Mouse (Mus musculus) testis, postnatal 14 days (tissue): ENCODE data around the gene Pafah2.

ENCODE experiments used
- DNase-seq: peaks from one replicate; pipeline ENCODE4 v3.0.0; 2021; ENCODE audit warnings: low spot score

Gene Pafah2

GRCm38 (mm10) chr4:134461252-134461651 lies 65.1 kb downstream of the Pafah2 start:
- DNase-seq, result no peak

GRCm38 (mm10) chr4:134465789-134466188 lies 69.7 kb downstream of the Pafah2 start:
- DNase-seq, result no peak

- no peak for DNase-seq
These were observed 70.5 kb downstream of the Pafah2 start for GRCm38 (mm10) chr4:134466381-134467262.

- DNase-seq, result no peak
These were observed 71.5 kb downstream of the Pafah2 start for GRCm38 (mm10) chr4:134467435-134468214.

- peak; percentile 97 for DNase-seq
These were observed 72.1 kb downstream of the Pafah2 start, which contains the start of gene Stmn1 for GRCm38 (mm10) chr4:134468215-134468575. Stmn1 (plus strand) TSS chr4:134468320.

GRCm38 (mm10) chr4:134468578-134469266 lies 72.6 kb downstream of the Pafah2 start:
- DNase-seq, result peak; percentile 93

GRCm38 (mm10) chr4:134469341-134469796 lies 73.2 kb downstream of the Pafah2 start:
- no peak for DNase-seq

GRCm38 (mm10) chr4:134469985-134470384 lies 73.9 kb downstream of the Pafah2 start:
- DNase-seq, result no peak

- DNase-seq, result no peak
These were observed 75.3 kb downstream of the Pafah2 start for GRCm38 (mm10) chr4:134471469-134471868.

GRCm38 (mm10) chr4:134473764-134474163 lies 77.6 kb downstream of the Pafah2 start:
- DNase-seq, result no peak

- no peak for DNase-seq
These were observed 78.1 kb downstream of the Pafah2 start for GRCm38 (mm10) chr4:134474240-134474639.

GRCm38 (mm10) chr4:134476899-134477298 lies 80.8 kb downstream of the Pafah2 start:
- DNase-seq, result no peak
